Mouse (Mus musculus) embryonic fibroblast, embryonic 13.5 days (primary cell): ENCODE measurements around the gene Igfbp6.

Source experiments
- CTCF ChIP-seq: IDR thresholded peaks from 2 replicates; pipeline ENCODE4 v1.5.1; 2011; ENCODE audit warnings: mild to moderate bottlenecking, control low read depth, low read length, moderate library complexity, borderline replicate concordance; ENCODE audit not compliant: insufficient read depth
- POLR2A ChIP-seq: IDR thresholded peaks from 2 replicates; pipeline ENCODE4 v1.6.1; 2011; ENCODE audit warnings: low read depth, mild to moderate bottlenecking, control low read depth, low read length, moderate library complexity

DNA sequence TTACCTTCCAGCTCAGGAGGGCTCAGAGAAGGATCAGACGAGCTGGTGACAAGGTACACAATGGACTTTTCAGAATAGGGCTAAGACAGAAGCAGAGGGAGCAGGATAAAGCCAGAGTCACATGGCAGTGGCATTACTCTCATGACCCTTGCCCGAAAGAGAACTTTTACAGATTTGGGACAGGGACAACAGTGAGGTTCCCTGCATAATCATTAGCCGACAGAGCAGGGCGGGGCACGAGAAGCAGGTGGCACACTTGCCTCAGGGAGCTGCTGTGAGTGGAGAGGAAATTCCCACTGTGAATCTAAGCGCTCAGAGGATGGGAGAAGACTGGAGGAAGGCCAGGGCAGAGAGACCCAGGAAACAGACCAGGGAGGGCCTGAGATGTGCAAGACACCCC, 44.7 kb downstream of the Igfbp6 start:
- no peak for TF ChIP-seq POLR2A
- TF ChIP-seq CTCF: no peak
